Mouse (Mus musculus): Measurements from ENCODE around the gene Plek2. TPM values are rescaled to one million over a fixed set of nuclear protein-coding genes. Genes with fewer than 3 reads are reported as not detected.
"Not testable (repeated sequence)": the region's sequence is repeated elsewhere in the genome, so short reads cannot be mapped to it uniquely, and the experiment has no call there.

Plek2 gene
- polyA plus RNA-seq, 1 experiment = 0.67 TPM

DNA sequence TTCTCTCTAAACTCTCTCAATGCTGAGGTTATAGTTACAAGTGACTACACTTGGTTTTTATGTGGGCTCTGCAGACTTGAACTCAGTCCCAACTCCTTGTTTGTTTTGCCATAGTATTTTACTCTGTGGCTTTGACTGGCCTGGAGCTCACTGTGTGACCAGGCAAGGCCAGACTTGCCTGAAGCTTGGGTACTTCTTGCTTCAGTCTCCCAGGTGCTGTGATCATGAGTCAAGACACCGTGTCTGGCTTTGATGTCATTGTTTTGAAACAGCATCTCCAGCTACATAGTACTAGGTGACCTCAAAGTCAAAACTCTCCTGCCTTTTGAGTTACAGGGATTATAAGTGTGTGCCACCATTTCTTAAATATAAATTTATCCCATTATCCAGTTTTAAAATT lies 23.1 kb upstream of the Plek2 start:
- Histone ChIP-seq H3K27me3 (replicated peaks) (peaks cover 11% of the 10 kb centered on the region), H3K36me3 (replicated peaks; ENCODE audit: low read length) (no peaks in the 10 kb centered on the region), H3K4me3 (replicated peaks) (no peak overlapping the region), H3K4me1 (peaks cover 7% of the 10 kb centered on the region; the same call in 1 of the 2 replicates), H3K9me3 (no peaks in the 10 kb centered on the region)
- TF ChIP-seq FLI1 (IDR thresholded peaks at IDR 0.05; ENCODE audit: low read length) (no peak), GATA1 (IDR thresholded peaks at IDR 0.05; ENCODE audit: borderline replicate concordance, low read length) (no peak)

DNA sequence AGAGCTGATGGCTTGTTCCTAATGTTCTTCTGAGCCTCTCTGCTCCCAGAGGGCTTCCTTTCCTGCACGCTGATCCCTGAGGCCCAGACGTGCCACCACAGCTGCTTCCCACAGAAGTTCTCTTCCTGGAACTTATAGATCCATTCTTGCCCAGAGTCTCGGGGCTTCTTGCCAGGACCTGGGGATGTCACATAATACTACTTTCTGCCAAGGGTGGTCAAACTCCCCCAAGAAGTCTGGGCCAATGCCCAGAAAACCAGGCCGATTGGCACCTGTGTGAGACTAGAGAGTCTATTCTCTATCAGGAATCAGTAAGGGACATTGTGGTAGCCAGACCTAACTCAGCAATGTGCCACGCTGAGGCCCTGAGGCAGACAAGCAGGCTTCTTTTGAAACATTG lies 20.5 kb upstream of the Plek2 start:
- Histone ChIP-seq H3K4me1 (peaks cover 7% of the 10 kb centered on the region; the same call in 1 of the 2 replicates), H3K4me3 (replicated peaks) (no peak overlapping the region)

DNA sequence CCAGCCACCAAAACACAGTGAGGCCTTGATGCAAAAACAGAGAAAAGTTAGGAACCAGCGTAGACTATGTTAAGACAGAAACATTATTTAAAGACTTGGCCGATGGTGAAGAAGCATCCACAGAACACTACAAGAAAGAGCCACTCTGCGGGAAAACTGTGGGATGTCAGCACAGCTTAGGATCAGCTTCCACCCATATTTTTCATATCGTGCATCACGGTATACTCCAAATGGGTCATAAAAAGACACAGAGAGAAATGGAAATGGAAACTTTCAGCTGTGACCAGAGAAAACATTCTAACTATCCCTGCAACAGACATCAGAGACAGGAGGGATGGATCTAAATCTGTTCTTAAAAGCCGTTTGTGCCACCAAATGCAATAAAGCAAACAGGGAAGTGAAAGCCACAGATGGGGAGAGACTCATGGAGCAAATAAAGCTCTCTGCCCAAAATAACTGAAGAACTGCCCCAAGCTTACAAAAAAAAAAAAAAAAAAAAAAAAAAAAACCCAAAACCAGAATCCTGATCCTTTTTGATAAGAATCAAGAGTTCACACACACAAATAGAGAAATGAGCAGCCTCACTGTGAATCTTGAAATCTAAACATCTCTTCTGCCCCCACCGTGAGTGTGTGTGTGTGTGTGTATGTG lies 16.9 kb upstream of the Plek2 start:
- TF ChIP-seq FLI1 (IDR thresholded peaks at IDR 0.05; ENCODE audit: low read length) (no peak), GATA1 (IDR thresholded peaks at IDR 0.05; ENCODE audit: borderline replicate concordance, low read length) (no peak)
- Histone ChIP-seq H3K36me3 (replicated peaks; ENCODE audit: low read length) (no peaks in the 10 kb centered on the region), H3K27me3 (replicated peaks) (peaks cover 2% of the 10 kb centered on the region), H3K4me3 (replicated peaks) (no peak overlapping the region), H3K4me1 (peaks cover 30% of the 10 kb centered on the region), H3K9me3 (no peaks in the 10 kb centered on the region)

More for the DNA sequence above, 20.5 kb upstream of the Plek2 start:
- no peak for TF ChIP-seq GATA1 (IDR thresholded peaks at IDR 0.05; ENCODE audit: borderline replicate concordance, low read length)
- no peak for TF ChIP-seq FLI1 (IDR thresholded peaks at IDR 0.05; ENCODE audit: low read length)
- peaks cover 6% of the 10 kb centered on the region for H3K27me3 ChIP-seq (replicated peaks)
- no peaks in the 10 kb centered on the region for H3K36me3 ChIP-seq (replicated peaks; ENCODE audit: low read length)
- H3K9me3 ChIP-seq = no peaks in the 10 kb centered on the region

DNA sequence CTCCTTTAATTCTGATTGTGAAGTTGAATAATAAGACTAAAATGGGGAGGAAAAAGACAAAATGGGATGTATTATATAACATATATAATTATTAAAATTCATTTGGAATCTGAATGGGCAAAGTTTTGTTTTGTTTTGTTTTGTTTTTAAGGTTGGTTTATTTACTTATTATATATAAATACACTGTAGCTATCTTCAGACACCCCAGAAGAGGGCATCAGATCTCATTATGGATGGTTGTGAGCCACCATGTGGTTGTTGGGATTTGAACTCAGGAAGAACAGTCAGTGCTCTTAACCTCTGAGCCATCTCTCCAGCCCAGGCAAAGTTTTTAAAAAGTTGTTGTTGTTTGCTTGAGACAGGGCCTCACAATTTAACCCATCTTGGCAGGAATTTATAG lies 16.2 kb upstream of the Plek2 start:
- peaks cover 30% of the 10 kb centered on the region for H3K4me1 ChIP-seq
- not testable (repeated sequence) for H3K36me3 ChIP-seq (replicated peaks; ENCODE audit: low read length); H3K9me3 ChIP-seq; H3K4me3 ChIP-seq (replicated peaks); H3K27me3 ChIP-seq (replicated peaks)

DNA sequence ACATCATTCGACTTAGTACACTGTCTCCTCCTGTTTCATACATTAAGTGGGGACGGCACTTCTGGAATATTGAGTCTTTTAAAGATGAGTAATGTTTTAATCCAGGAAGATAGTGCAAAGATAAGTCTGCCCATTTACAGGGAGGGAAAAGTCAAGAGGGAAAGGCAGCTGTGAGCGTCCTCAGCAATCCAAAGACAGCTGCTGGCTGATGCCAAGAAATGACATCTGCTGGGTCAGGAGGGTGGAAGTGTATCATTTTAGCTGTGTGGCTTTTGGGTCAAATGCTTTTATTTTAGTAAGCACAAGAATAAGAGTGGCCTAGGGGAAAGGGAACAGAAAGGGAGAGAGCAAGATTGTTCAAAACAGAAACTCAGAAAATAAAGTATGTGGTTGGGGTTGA lies 15.3 kb upstream of the Plek2 start:
- Histone ChIP-seq H3K9me3 (no peaks in the 10 kb centered on the region), H3K4me3 (replicated peaks) (no peak overlapping the region), H3K27me3 (replicated peaks) (no peaks in the 10 kb centered on the region), H3K4me1 (peaks cover 31% of the 10 kb centered on the region), H3K36me3 (replicated peaks; ENCODE audit: low read length) (no peaks in the 10 kb centered on the region)
- TF ChIP-seq GATA1 (IDR thresholded peaks at IDR 0.05; ENCODE audit: borderline replicate concordance, low read length) = no peak
- TF ChIP-seq FLI1 (IDR thresholded peaks at IDR 0.05; ENCODE audit: low read length) = no peak

DNA sequence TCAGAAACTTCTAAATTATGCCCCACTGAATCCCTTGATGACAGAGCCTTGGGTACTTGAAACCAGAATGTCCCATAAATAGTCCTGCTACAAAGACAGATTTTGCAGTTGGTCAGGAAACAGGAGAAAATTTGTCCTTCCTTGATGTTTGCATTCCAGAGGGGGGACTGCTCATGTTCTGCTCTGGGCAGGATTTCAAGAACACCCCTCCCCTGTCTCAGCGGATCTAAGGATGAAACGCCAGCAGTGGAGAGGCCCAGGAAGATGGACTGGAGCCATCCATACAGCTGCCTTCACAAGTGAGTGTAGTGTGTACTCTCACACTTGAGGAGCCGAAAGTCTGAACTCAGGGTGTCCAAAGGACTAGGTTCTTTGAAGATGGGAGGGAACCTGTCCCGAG lies 14.7 kb upstream of the Plek2 start:
- H3K27me3 ChIP-seq (replicated peaks) = no peaks in the 10 kb centered on the region
- no peaks in the 10 kb centered on the region for H3K36me3 ChIP-seq (replicated peaks; ENCODE audit: low read length)
- no peak overlapping the region for H3K4me3 ChIP-seq (replicated peaks)
- TF ChIP-seq GATA1 (IDR thresholded peaks at IDR 0.05; ENCODE audit: borderline replicate concordance, low read length) (no peak), FLI1 (IDR thresholded peaks at IDR 0.05; ENCODE audit: low read length) (no peak)
- H3K9me3 ChIP-seq = no peaks in the 10 kb centered on the region
- H3K4me1 ChIP-seq = peaks cover 37% of the 10 kb centered on the region

DNA sequence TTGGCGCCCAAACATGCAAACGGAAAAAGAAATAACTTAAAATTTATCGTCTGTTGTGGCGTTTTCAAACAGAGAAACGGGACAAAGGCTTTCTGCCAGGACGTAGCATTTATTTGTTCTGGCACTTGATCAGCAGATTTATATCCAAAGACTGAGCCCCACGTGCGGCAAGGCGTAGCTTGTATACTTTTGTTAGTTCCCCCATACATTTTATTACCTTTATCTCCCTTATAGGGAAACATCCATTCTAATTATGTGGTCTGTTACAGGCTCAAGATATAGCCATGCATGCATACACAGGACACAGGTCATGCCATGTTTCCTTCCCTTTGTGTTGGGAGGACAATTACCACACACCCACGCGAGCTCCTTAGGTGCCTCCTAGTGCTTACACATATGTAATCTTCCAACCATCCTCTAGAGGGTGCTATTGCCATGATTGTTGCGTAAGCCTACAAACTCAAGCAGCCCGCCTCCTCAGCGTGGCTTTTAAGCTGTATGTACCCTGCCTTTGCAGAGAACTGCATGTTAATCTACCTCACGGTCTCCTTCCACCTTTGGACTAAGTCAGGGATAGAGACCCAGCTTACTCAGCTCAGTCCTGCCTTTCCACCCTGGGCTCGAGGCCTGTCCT lies 12.4 kb upstream of the Plek2 start:
- Histone ChIP-seq H3K4me1 (peaks cover 55% of the 10 kb centered on the region), H3K4me3 (replicated peaks) (peak overlapping the region; percentile 81), H3K36me3 (replicated peaks; ENCODE audit: low read length) (no peaks in the 10 kb centered on the region), H3K9me3 (no peaks in the 10 kb centered on the region), H3K27me3 (replicated peaks) (no peaks in the 10 kb centered on the region)
- TF ChIP-seq FLI1 (IDR thresholded peaks at IDR 0.05; ENCODE audit: low read length) (no peak), GATA1 (IDR thresholded peaks at IDR 0.05; ENCODE audit: borderline replicate concordance, low read length) (no peak)

DNA sequence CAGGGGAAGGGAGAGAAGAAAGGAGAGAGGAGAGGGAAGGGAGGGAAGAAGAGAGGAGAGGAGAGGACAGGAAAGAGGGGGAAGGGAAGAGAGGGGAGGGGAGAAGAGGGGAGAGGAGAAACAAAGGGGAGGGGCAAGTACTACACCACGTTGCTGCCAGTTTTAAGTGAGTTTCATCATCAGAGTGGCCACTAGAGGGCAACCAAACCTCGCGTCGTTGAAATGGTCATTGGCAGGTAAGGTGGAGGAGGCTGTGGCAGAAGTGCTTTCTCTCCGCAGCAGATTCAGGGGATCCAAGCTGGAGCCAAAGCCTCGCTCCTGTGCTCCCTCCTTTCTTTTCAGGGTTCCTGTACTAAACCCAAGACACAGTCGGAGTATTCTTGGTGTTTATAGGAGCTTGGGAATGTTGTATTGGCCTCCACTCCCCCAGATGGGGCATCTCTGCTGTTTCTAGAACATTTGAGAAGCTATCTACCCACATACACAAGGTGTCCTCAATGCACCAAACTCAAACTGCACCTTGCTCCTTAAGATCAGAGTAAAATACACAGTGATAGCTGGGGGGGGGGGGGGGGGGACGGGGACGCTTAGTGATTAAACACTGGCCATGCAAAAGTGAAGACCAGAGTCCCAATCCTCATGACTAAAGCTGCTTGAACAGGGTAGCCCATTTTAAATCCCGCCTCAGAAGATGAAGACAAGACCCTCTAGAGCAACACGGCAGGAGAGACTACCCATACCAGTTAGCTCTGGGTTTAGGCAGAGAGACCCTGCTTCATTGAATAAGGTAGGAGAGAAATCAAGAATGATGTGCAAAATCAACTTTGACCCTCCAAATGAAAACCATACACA lies 11.7 kb upstream of the Plek2 start:
- H3K27me3 ChIP-seq (replicated peaks) = no peaks in the 10 kb centered on the region
- no peak for TF ChIP-seq FLI1 (IDR thresholded peaks at IDR 0.05; ENCODE audit: low read length)
- no peak for TF ChIP-seq GATA1 (IDR thresholded peaks at IDR 0.05; ENCODE audit: borderline replicate concordance, low read length)
- H3K4me3 ChIP-seq (replicated peaks) = peak overlapping the region; percentile 86

DNA sequence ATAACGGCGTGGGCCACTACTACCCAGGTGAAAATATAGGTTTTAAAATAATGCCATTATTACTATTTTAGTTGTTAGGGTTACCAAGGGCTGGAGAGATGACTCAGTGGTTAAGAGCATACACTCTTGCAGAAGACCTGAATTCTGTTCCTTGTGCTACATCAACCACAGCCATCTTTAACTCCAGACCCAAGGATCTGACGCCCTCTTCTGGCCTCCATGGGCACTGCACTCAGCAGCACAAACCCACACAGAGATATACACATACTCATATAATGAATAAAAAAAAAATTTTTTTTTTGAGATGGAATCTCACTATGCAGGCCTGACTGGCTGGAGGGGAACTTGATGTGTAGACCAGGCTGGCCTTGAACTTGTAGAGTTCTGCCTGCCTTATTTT lies 9.5 kb upstream of the Plek2 start:
- Histone ChIP-seq H3K4me1 (peaks cover 59% of the 10 kb centered on the region), H3K4me3 (replicated peaks) (peak overlapping the region; percentile 69), H3K9me3 (no peaks in the 10 kb centered on the region), H3K36me3 (replicated peaks; ENCODE audit: low read length) (no peaks in the 10 kb centered on the region), H3K27me3 (replicated peaks) (no peaks in the 10 kb centered on the region)
- no peak for TF ChIP-seq GATA1 (IDR thresholded peaks at IDR 0.05; ENCODE audit: borderline replicate concordance, low read length)
- TF ChIP-seq FLI1 (IDR thresholded peaks at IDR 0.05; ENCODE audit: low read length) = no peak

More for the DNA sequence above, 11.7 kb upstream of the Plek2 start:
- Histone ChIP-seq H3K36me3 (replicated peaks; ENCODE audit: low read length) (no peaks in the 10 kb centered on the region), H3K9me3 (no peaks in the 10 kb centered on the region), H3K4me1 (peaks cover 56% of the 10 kb centered on the region)

DNA sequence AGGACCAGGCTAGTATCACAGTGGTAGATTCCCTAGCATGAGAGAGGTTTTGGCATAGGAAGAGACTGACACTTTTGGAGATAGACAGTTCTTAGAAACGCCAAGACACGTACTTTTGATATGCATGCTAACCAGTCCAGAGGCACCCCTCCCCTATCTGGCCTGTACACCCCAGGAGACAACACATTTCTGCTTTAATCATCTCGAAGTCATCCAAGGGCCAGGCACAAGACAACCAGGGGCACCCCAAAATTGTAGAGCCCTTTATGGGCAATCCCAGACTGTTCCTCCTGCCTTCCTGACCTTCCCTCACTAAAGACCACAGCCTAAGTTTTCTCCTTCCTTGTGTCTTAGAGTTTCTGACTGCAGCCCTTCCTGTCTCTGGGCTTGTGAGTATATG lies 8.8 kb upstream of the Plek2 start:
- TF ChIP-seq FLI1 (IDR thresholded peaks at IDR 0.05; ENCODE audit: low read length) = no peak
- H3K27me3 ChIP-seq (replicated peaks) = no peaks in the 10 kb centered on the region
- H3K4me3 ChIP-seq (replicated peaks) = peak overlapping the region; percentile 64
- H3K9me3 ChIP-seq = no peaks in the 10 kb centered on the region
- H3K4me1 ChIP-seq = peaks cover 62% of the 10 kb centered on the region
- H3K36me3 ChIP-seq (replicated peaks; ENCODE audit: low read length) = no peaks in the 10 kb centered on the region

Measured in megakaryocyte, embryonic 14.5 days (primary cell).